Mouse (Mus musculus) embryo, embryonic 11.5 days (tissue): ENCODE measurements around the gene Adamts18.

Source experiments
- DNase-seq: peaks from one replicate; pipeline ENCODE4 v3.0.0-alpha.2; 2012; ENCODE audit warnings: low read depth, low spot score

Gene Adamts18

DNA sequence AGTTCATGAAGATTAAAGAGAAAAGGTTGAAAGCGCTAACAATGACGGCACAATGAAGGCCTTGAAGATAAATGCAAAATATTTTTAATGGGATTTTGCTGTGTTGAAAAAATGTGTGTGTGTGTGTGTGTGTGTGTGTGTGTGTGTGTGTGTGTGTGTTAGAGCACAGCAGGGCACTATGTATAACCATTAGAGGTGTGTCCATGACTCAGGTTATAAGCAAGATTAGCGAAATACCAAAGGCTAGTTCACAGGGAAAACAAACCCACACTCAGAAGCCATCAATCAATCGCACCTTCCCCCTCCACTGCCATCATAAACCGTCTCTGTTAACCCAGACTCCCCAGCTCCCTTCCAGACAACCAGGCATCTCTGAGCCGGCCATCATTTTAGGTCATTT lies 86.4 kb downstream of the Adamts18 start:
- DNase-seq = no peak

DNA sequence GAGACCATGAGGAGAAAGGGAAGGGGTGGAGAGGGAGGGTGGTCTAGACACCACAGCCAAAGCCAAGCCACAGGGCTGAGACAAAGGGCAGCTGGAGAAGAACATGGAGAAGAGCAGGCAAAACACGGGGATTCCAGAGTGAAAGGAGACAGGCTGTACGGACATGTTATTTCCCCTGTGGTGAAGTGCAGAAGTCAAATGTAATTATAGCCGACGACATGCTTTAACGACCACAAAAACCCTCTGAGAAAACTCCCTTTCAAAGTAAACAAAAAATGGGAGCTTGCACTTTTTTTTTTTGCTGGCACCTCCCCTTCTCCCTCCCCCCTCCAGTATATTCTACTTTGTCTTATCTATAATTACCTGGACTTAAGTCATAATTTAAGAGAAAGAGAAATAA lies 92.7 kb downstream of the Adamts18 start:
- DNase-seq = no peak

DNA sequence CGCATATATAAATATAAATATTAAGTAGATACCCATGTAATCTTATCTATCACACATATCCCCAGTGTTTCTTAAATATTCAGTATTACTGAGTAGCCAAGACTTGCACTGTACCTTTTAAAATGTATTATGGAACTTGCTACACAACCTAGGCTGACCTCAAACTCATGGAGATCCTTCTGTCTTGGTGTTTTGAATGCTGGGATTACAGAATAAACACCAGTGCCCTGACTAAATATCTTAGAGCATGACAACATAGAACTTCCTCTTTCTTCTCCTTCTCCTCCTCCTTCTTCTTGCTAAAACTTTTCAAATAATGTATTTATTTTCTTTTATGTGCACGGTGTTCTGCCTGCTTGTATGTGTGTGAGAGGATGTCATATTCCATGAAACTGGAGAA lies 95.4 kb downstream of the Adamts18 start:
- DNase-seq = no peak

DNA sequence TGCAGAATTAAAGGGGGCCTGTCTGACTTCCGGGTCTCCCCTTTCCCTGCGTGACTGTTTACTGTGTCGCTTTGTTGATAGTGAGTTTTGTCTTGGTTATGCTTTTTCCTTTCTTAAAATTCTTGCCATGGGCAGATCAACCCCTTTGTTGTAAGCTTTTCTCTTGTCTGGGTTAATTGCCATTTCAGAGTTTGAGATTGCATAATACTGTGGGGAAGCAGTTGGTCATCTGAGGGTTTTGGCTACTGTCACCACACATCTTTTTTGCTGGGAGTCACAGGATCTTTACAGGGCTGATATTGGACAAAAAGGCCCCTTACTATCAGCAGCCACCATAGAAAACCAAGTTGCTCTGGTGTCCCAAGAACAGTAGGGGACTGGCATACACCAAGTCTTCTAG lies 96.2 kb downstream of the Adamts18 start:
- DNase-seq = no peak

DNA sequence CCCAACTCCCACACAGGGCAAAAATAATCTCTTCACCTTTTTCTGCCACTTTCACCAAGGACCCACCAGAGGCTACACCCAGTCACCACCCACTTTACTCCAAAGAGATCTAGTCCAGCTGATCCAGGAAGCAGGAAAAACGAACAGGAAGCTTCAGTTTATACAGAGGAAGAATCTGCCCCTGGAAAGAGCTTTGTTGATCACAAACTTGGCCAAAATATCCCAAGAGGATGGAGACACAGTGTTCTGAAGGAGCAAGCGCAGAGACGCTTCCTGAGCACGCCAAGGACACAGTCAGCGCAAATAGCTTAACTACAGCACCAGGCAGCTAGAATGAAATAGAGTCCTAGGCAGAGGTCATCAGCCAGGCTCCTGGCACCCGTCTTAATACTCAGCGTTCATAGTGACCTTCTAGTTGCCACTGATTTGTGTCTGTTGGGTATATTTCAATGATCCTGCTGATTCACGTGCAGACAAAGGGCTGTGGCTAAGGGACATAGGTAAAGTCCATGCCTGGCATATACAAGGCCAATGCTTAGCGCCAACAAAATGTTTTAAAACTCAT lies 113.0 kb downstream of the Adamts18 start:
- DNase-seq = no peak

DNA sequence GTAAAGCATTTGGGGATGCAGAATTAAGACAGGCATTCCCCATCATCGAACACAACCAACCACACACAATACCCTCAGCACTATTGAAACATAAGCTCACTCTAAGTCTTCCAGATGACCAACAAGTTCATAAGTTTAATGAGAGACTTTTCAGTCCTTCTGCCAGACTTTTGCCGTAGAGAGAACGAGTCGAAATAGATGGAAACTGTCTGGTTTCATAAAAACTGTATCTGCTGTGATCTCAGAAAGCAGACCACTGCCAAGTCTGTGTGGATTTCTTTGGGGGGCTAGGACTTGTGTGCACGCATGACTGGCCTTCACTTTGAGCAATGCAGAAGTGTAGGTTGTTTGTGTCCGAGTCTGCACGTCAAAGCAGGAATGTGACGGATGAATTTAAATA lies 123.2 kb downstream of the Adamts18 start:
- no peak for DNase-seq

DNA sequence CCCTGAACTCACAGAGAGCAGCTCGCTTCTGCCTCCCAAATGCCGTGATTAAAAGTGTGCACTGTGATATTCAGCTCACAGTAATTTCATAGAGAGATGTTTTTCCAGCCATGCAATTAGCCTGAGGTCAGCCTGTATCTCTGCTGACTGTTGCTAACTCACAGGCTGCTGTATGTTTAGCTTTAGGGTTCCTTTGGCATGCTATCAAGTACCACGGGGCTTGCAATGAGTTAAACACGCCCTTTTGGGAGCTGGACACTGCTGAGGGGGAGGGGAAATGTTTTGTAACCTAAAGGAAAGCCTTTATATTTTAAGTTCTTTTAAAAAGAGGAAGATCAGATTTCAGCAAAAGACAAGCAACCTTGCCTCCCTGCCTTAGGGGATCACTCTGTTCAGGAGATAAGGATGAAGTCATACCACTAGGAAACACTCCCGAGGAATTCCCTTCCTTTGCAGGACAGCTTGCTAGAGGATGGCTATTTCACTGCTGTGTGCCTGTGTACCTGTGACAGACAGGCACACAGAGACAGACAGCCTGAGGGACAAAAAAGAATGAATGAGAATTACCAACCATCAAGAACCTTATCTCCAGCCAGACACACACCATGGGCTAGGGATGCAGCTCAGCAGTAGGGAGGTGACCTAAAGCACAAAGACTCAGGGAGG lies 124.5 kb downstream of the Adamts18 start:
- DNase-seq = no peak

DNA sequence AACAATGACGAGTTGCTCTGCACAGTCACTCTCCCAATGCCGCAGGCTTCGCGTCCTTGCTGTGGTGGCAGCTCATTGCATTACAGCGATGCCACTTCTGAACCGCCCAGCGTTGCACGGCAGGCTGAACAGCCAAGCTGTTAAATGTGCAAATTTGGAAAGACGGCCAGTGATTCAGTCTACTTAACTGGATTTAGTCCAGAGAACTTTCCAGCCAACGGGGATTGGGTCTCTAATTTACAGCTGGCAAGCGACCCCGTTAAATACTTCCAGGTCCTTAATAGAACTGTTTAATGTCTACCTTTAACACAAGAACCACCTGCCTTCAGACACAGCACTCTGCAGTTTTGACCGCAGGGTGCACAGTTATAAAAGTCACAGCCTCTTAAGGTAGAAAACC lies 127.1 kb downstream of the Adamts18 start:
- no peak for DNase-seq

DNA sequence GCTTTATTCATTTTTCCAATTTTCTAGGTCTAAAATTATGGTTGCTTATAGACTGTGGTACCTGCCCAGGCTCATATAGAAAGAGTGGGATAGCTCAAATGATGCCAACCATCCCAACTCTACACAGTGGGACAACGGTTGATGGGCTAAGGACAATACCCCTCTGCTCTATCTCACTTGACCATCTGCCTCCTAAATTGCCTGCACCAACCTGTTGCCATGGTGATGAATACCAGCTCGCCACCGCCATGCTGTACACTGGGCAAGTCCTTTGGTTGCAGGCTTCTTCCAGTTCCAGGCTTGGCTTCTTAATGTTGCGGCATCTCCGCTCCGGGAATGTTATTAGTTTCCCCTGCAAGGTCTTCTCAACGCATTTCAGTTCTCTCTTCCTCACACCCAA lies 143.6 kb downstream of the Adamts18 start:
- no peak for DNase-seq

DNA sequence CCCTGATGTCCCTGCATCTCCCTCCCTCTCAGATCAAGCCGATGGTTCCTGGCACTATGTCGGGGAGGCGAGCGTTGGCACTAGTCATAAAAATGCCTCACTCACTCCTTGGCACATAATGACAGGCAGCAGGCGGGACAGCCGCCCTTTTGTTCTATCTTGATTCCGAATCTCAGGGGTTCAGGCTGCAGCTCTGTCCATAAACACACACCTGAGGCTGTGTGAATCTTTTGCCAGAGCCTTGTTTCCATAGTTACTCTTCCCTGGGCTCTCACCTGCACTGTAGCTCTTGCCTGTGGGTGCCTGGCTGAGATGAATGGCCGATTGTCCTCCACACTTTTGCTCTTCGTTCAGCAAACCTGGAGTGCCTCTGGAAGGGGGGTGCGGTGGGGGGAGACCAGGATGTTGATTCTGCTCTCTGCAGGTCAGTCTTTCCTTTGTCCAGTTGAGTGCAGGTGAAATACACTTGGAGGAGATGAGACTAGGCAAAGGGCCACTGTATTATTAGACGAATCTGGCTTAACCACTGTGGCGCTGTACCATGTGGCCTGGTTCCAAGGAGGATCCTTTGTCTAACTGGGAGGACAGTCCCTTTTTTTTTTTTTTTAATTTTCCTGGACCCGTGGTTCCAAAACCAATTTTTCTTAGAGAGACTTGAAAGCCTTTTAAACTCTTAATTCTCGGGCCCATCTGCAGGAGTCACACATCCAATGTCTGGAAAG lies 156.8 kb downstream of the Adamts18 start:
- no peak for DNase-seq

DNA sequence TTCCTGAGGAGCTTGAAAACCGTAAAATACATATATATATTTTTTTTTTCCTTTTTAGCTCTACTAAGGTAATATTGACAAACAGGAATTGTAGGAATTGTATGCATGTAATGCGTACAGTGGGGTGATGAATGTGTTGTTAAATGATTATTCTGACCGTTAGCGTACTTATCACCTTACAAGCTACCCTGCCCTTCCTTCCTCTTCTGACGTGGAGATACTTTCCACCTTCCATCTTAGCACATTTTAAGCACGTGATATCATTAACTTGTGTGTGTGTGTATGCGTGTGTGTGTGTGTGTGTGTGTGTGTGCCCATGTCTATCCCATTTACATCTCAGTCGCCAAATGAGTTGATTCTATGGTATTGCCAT lies 160.0 kb downstream of the Adamts18 start:
- DNase-seq = no peak

DNA sequence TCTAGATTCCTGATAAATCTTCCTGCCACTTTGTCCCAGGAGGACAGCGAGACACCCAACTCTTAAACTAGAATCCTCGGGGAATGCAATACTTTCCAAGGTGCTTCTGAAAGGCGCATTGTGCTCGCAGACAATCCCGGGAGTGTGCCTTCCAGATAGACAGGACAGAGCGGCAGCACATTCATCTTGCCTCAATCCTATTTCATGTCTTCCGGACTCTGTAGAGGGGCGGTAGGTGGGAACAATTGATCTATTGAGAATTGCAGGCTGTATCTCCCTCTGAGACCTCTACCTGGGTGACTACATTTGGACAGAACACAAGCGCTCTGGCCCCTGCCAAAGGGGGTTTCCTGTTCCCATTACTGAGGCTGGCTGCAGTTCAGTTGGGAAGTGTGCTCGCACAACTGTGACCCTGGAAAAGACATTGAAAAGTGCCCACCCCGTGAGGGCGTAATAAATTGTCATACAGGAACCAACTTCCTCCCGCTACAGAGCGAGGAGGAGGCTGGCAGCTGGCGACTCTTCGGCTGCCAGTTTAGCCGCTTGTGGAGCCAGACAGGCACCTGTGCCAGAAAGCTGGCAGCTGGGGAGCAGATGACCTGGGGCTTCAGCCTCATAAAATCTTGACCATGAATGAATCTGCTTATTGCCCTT lies 160.5 kb downstream of the Adamts18 start:
- no peak for DNase-seq

DNA sequence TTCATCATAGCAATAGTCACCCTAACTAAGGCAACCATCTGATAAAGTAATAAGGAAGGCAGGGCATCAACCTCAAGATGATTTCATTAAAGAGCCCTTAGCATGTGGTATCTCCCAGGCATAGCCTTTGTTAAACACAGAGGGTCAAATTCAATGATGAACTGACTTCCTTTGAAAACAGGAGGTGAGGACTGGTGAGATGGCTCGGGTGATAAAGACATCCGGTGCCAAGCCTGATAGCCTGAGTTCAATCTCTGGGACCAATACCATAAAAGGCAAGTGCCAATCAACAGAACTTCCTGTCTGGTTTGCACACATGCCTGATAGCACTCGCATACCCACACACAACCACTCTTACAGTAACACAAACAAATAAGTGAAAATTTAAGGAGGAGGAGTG lies 169.2 kb downstream of the Adamts18 start:
- DNase-seq = no peak

DNA sequence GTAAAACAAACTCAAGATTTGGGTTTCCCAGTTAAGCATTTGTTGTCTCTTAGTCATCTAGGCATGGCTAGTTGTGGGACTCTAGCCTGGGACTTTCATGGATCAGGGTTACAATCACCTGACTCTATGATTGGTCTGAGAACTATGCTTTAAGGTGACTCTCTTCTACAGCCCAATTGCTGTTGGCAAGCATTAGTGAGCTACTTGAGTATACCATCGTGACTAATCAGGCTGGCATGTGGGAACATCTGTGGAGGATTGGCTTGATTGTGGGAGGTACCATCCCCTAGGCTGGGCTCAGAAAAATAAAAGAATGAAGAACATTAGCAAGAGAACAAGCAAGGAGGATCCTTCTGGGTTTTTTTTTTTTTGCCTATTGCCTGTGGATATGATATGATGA lies 171.7 kb downstream of the Adamts18 start:
- DNase-seq = no peak

DNA sequence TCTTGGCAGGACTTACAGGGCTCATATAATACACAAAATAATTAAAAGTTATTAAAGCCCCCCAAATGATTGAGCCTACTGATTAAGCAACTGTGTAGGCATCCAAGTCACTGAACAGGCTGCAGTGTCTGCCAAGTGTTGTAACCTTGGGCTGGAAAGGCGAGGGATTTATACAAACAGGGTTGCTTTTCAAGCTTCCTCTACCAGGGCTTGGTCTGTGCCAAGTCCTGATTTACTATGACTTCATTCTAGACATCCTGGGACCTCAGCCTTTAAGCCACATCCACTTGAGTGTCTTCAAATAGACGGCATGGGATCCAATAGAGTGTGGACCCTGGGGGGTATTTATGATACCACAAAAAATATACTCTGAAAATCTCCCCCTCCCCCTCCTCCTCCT lies 173.3 kb downstream of the Adamts18 start:
- no peak for DNase-seq

DNA sequence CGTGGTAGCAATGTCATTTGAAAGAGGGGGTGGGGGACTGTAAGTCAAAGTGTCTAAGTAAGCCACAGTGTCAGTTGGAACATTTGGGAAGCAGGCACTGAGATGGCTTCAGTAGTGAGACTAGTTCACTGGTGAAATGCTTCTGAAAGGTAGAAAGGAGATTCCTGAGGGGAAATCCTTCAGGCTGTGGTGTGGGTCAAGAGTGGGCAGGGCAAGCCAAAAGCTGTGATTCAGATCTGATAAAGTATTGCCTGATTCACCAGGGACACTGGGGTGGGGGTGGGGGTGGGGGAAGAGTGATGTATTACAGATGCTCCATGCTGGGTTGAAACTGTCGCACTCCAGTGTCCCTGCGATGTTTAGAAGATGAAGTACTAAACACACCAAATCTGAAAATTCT lies 173.9 kb downstream of the Adamts18 start:
- no peak for DNase-seq

DNA sequence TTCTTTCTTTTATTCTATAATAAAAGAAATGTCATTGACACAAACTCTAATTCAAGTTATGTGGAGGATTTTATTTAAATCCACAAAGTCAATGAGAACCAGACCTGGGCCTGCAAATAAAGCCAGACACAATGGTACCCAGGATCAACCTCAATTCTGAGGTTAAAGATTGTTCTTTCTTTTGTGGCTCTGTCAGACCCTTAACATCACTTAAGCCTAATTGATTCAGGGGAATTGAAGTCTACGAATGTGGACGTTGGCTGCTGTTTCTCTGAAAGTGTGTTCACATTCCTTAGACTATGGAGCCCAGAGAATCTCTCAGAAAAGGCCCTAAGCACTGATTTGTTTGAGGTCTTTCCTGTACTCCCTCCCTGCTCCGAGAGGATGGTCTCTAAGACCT lies 175.2 kb downstream of the Adamts18 start:
- DNase-seq = no peak

DNA sequence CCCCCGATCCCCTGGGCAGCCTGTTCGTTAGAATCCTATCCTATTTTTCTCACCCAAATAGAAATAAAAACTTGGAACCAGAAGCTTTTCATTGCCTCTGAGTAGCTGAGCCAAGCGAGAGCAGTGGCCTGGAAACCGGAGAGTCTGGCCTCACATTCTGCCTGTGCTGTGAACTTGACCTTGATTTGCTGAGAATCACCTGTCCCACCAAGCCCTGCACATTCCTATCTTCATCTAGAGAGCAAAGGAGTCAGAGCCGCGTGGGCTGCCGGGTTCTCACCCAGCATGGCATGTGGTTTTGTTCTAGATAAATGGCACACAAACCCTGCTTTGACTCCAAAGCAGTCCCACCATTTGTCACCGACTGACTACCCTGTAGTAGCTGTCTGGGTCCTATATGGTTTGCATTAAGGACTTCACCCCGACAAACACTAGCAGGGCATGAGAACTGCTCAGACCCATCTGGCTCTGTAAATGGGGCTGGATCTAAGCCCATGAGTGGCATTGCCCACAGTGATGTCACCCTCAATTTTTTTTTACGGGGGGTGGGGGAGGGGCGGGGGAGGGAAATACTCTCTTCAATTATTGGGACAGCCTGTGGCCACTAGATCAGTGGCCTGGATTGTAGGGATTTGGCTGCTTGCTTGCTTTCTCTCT lies 175.8 kb downstream of the Adamts18 start:
- no peak for DNase-seq

DNA sequence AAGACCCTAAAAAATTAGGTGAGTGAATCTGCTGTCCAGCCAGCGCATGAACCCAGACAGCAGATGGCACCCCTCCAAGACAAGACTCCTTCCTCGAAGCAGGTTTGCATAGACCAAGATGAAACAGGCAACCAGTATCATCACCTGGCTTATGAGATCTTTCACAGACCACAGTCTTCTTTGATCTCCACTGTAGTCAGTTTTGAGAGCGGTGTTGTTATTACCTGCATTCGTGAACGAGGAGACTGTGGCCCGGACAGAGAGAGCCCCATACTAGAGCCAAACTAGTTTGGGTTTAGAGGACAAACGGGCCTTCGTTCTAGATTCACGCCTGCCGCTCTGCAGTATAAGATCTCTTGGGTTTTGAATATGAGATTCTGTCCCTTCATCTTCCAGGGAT lies 178.6 kb downstream of the Adamts18 start:
- DNase-seq = no peak

DNA sequence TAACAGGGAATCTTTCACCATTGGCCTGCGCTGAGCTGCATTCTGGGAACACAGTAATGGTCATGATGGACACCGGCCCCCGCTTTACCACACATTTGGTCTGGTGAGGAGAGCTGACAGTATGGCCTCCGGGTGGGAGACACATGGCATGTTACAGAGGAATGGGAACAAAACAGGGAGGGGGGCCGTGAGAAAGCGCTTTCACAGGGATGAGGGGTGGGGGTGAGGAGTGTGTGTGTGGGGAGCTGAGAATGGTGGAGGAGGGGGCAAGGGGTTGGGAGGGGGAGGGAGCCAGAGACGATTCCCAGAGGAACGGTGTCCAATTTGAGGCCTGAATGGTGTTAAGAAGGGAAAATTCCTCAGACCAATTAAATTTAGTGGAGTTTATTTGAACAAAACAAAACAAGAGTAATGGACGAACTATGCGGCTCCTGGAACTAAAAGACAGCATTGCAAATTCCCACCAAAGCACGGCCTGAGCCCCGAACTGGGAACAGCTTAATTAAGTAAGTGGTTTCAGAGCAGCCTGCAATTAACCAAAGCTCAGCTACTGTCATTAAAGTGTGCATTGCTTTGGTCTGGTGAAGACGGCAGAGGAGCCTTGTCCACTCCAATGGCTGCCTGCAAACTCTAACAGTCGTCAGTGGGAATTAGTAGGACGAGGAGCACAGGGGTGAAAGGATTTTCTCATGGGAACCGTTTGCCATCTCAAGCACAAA lies 181.7 kb downstream of the Adamts18 start:
- no peak for DNase-seq

DNA sequence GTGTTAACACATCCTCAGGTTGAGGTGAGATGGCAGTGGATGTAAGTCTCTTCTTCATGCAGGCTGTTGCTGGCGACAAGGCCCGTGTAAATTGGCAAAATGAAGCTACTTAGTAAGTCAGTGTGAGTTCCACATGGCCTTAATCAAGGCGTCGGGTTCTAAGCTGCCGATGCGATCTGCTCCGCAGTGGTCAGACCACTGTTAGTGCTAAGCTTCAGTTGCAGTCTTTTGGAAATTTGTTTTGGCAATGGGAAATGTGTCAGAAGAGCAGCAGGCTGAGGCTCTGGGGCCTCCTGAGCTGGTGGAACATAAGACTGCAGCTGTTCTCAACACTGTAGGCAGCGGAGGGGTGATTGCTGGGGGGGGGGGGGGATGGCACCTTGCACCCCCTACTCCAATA lies 182.6 kb downstream of the Adamts18 start:
- DNase-seq = no peak

DNA sequence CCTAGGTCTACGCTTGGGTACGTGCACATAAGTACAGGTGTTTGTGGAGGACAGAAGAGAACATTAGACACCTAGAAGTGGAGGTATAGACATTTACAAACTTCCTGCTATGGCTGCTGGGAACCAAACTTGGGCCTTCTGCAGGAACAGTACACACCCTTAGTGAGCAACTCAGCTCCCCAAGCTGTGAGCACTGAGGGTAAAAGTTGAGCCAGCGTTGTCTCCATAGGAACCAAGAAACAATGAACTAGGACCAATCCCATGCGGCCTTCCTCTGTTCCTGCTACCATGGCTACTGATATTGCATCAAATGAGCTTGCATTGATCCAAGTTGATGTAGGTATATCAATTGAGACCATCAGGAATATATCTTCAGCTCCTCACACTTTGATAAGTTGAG lies 183.5 kb downstream of the Adamts18 start:
- no peak for DNase-seq
